Mouse (Mus musculus) myocyte (in vitro differentiated cells): ENCODE measurements at regions not wholly inside any gene's neighbourhood (a gene's known extent, or its start where the extent isn't known, plus 50 kb on each side); places are given as distances from the start of the nearest gene placed in this dataset.

Source experiments
- H3K27me3 ChIP-seq: one replicate; pipeline ENCODE4 v1.6.1; 2011; ENCODE audit not compliant: control insufficient read depth, insufficient read depth, insufficient read length
- H3K36me3 ChIP-seq: one replicate; pipeline ENCODE4 v1.6.1; 2011; ENCODE audit not compliant: control insufficient read depth, insufficient read depth
- H3K4me2 ChIP-seq: one replicate; pipeline ENCODE4 v1.6.1; 2011; ENCODE audit warnings: low read depth, control low read depth
- H3K4me3 ChIP-seq: one replicate; pipeline ENCODE4 v1.5.1; 2011; ENCODE audit warnings: mild to moderate bottlenecking, control low read depth, moderate library complexity
- H3K79me2 ChIP-seq: one replicate; pipeline ENCODE4 v1.6.1; 2011; ENCODE audit not compliant: control insufficient read depth, insufficient read depth
- H3ac ChIP-seq: one replicate; pipeline ENCODE4 v1.6.1; 2011; ENCODE audit not compliant: control insufficient read depth, insufficient read length
- CEBPB ChIP-seq: IDR thresholded peaks from 2 replicates; pipeline ENCODE4 v1.6.1; 2011; ENCODE audit warnings: mild to moderate bottlenecking, moderate library complexity; ENCODE audit not compliant: poor library complexity, insufficient read depth, severe bottlenecking
- E2F4 ChIP-seq: IDR thresholded peaks from one replicate; pipeline ENCODE4 v1.6.1; 2011; ENCODE audit warnings: mild to moderate bottlenecking, control low read depth, moderate library complexity; ENCODE audit not compliant: insufficient read depth
- MAX ChIP-seq: IDR thresholded peaks from one replicate; pipeline ENCODE4 v1.6.1; 2011; ENCODE audit warnings: low read depth, mild to moderate bottlenecking, control low read depth
- MYOD1 ChIP-seq, 3 experiments: IDR thresholded peaks; one replicate each; pipeline ENCODE4 v1.6.1; 2011; ENCODE audit warnings: control low read depth in 2 of 3, low read depth in 2 of 3, mild to moderate bottlenecking in 2 of 3, moderate library complexity in 1 of 3; ENCODE audit not compliant: insufficient read length in 2 of 3, control insufficient read depth in 1 of 3
- MYOG ChIP-seq, 3 experiments: IDR thresholded peaks; one replicate each; pipeline ENCODE4 v1.6.1; 2011; ENCODE audit warnings: control low read depth in 2 of 3, low read depth in 2 of 3, mild to moderate bottlenecking in 2 of 3; ENCODE audit not compliant: insufficient read length in 2 of 3, control insufficient read depth in 1 of 3, insufficient read depth in 1 of 3
- POLR2A ChIP-seq: IDR thresholded peaks from one replicate; pipeline ENCODE4 v1.6.1; 2011; ENCODE audit warnings: low read depth, mild to moderate bottlenecking, control low read depth, moderate library complexity; ENCODE audit not compliant: insufficient read length
- POLR2AphosphoS2 ChIP-seq: IDR thresholded peaks from one replicate; pipeline ENCODE4 v1.6.1; 2011; ENCODE audit warnings: low read depth, control low read depth; ENCODE audit not compliant: insufficient read length
- REST ChIP-seq: IDR thresholded peaks from one replicate; pipeline ENCODE4 v1.6.1; 2011; ENCODE audit warnings: mild to moderate bottlenecking, control low read depth, moderate library complexity; ENCODE audit not compliant: insufficient read depth, insufficient read length
- SRF ChIP-seq: IDR thresholded peaks from one replicate; pipeline ENCODE4 v1.6.1; 2011; ENCODE audit warnings: low read depth; ENCODE audit not compliant: control insufficient read depth, insufficient read length
- TCF12 ChIP-seq: IDR thresholded peaks from one replicate; pipeline ENCODE4 v1.6.1; 2011; ENCODE audit warnings: mild to moderate bottlenecking, control low read depth; ENCODE audit not compliant: poor library complexity, insufficient read depth, severe bottlenecking
- TCF3 ChIP-seq: IDR thresholded peaks from one replicate; pipeline ENCODE4 v1.6.1; 2011; ENCODE audit warnings: low read depth, control low read depth; ENCODE audit not compliant: insufficient read length
- USF1 ChIP-seq: IDR thresholded peaks from one replicate; pipeline ENCODE4 v1.6.1; 2011; ENCODE audit warnings: low read depth, mild to moderate bottlenecking, control low read depth, moderate library complexity

- H3K36me3 ChIP-seq, result no peaks in the 10 kb centered on the region
- H3K4me2 ChIP-seq, result no peak overlapping the region
- no peak overlapping the region for H3ac ChIP-seq
- H3K79me2 ChIP-seq, result no peaks in the 10 kb centered on the region
- H3K27me3 ChIP-seq, result no peaks in the 10 kb centered on the region
- no peak for TF ChIP-seq SRF
- TF ChIP-seq MYOG (IDR thresholded peaks at IDR 0.05; ENCODE audit: control insufficient read depth in 1 of 3, insufficient read depth in 1 of 3, insufficient read length in 2 of 3, low read depth in 2 of 3), result peak in 1 of 3 experiments; percentile 16
- TF ChIP-seq MAX, result no peak
- TF ChIP-seq USF1, result no peak
- no peak for TF ChIP-seq TCF3
- no peak for TF ChIP-seq E2F4
- TF ChIP-seq MYOD1 (IDR thresholded peaks at IDR 0.05; ENCODE audit: control insufficient read depth in 1 of 3, insufficient read length in 2 of 3, low read depth in 2 of 3), result peak in 2 of 3 experiments; percentile 53 to 55
- H3K4me3 ChIP-seq, result no peak overlapping the region
Measured at GRCm38 (mm10) chr12:77670531-77670930, 432.6 kb downstream of the Fut8 start.

- TF ChIP-seq MAX (no peak), TCF3 (no peak), TCF12 (no peak), USF1 (no peak), CEBPB (no peak), SRF (no peak), MYOG (IDR thresholded peaks at IDR 0.05; ENCODE audit: control insufficient read depth in 1 of 3, insufficient read depth in 1 of 3, insufficient read length in 2 of 3, low read depth in 2 of 3) (no peak), POLR2A (no peak), E2F4 (no peak), MYOD1 (IDR thresholded peaks at IDR 0.05; ENCODE audit: control insufficient read depth in 1 of 3, insufficient read length in 2 of 3, low read depth in 2 of 3) (no peak), REST (no peak)
- Histone ChIP-seq H3K4me3 (no peak overlapping the region), H3K79me2 (no peaks in the 10 kb centered on the region), H3K27me3 (no peaks in the 10 kb centered on the region), H3K4me2 (no peak overlapping the region), H3ac (no peak overlapping the region), H3K36me3 (no peaks in the 10 kb centered on the region)
Measured at GRCm38 (mm10) chr12:77674352-77674751, 436.4 kb downstream of the Fut8 start.

GRCm38 (mm10) chr12:77674755-77675154 is 436.8 kb downstream of the Fut8 start:
- Histone ChIP-seq H3K4me3 (no peak overlapping the region), H3K79me2 (no peaks in the 10 kb centered on the region), H3K4me2 (no peak overlapping the region), H3K27me3 (no peaks in the 10 kb centered on the region), H3K36me3 (no peaks in the 10 kb centered on the region), H3ac (no peak overlapping the region)
- TF ChIP-seq E2F4, result no peak
- no peak for TF ChIP-seq CEBPB
- TF ChIP-seq MYOG (IDR thresholded peaks at IDR 0.05; ENCODE audit: control insufficient read depth in 1 of 3, insufficient read depth in 1 of 3, insufficient read length in 2 of 3, low read depth in 2 of 3), result no peak
- TF ChIP-seq USF1, result no peak
- TF ChIP-seq POLR2AphosphoS2, result no peak
- TF ChIP-seq TCF12, result no peak
- TF ChIP-seq TCF3, result no peak
- TF ChIP-seq POLR2A, result no peak
- no peak for TF ChIP-seq SRF
- TF ChIP-seq REST, result no peak
- no peak for TF ChIP-seq MAX

GRCm38 (mm10) chr12:77678040-77678439 is 440.1 kb downstream of the Fut8 start:
- no peaks in the 10 kb centered on the region for H3K27me3 ChIP-seq
- H3K4me2 ChIP-seq, result no peak overlapping the region
- no peak overlapping the region for H3ac ChIP-seq
- H3K4me3 ChIP-seq, result no peak overlapping the region
- no peaks in the 10 kb centered on the region for H3K79me2 ChIP-seq
- H3K36me3 ChIP-seq, result no peaks in the 10 kb centered on the region
- TF ChIP-seq MYOG (IDR thresholded peaks at IDR 0.05; ENCODE audit: control insufficient read depth in 1 of 3, insufficient read depth in 1 of 3, insufficient read length in 2 of 3, low read depth in 2 of 3), result no peak

GRCm38 (mm10) chr12:77694101-77694500 is 456.2 kb downstream of the Fut8 start:
- Histone ChIP-seq H3K4me2 (no peak overlapping the region), H3K36me3 (no peaks in the 10 kb centered on the region), H3ac (no peak overlapping the region), H3K79me2 (no peaks in the 10 kb centered on the region), H3K27me3 (no peaks in the 10 kb centered on the region), H3K4me3 (no peak overlapping the region)
- TF ChIP-seq CEBPB (no peak), SRF (no peak), USF1 (no peak)
